Mouse (Mus musculus): Measurements from ENCODE around the gene Dock8.

- no peak for TF ChIP-seq CTCF (conservative IDR thresholded peaks at IDR 0.05; ENCODE audit: insufficient read depth, insufficient read length, low read depth, low read length)
- no peak for TF ChIP-seq POLR2A (IDR thresholded peaks at IDR 0.05; ENCODE audit: low read depth, low read length)
Measured at GRCm38 (mm10) chr19:25176746-25177145, 177.4 kb downstream of the Dock8 start.
